Mouse (Mus musculus) lung, adult 2 months (tissue): ENCODE measurements around the gene Ankmy2. TPM values are rescaled to one million over a fixed set of nuclear protein-coding genes. Genes with fewer than 3 reads are reported as not detected.

Experiments
- DNase-seq: peaks from one replicate; pipeline ENCODE4 v3.0.0; 2022
- H3K4me1 ChIP-seq: fragments of 200-500 bp; 2 replicates; pipeline ENCODE4 v1.6.1; 2011; ENCODE audit warnings: low read length; ENCODE audit not compliant: control insufficient read depth, insufficient read depth
- H3K4me3 ChIP-seq: fragments of 200-500 bp; replicated peaks from 2 replicates; pipeline ENCODE3; 2011; ENCODE audit warnings: low read depth, mild to moderate bottlenecking, control low read depth, low read length; ENCODE audit errors: extremely low read depth
- CTCF ChIP-seq: fragments of 200-500 bp; IDR thresholded peaks from 2 replicates; pipeline ENCODE4 v1.5.1; 2011; ENCODE audit warnings: mild to moderate bottlenecking, low read length, control low read depth; ENCODE audit not compliant: insufficient read depth
- POLR2A ChIP-seq: fragments of 200-500 bp; IDR thresholded peaks from 2 replicates; pipeline ENCODE4 v1.6.1; 2011; ENCODE audit warnings: low read depth, mild to moderate bottlenecking, control low read depth, low read length, borderline replicate concordance; ENCODE audit errors: extremely low read depth
- WGBS: fragments of 180-500 bp; shearing (Covaris S2); methylation state at CpG from one replicate; pipeline ENCODE4 v1.1.7; 2018; 5-methylcytosine and 5-hydroxymethylcytosine counted together
- polyA plus RNA-seq: library from polyadenylated mRNA; depleted of rRNA; stranded (reverse); fragments of >200 nt; gene quantifications from 2 replicates; pipeline ENCODE4 v1.2.3, GENCODE M21; 2012; rRNA removed

Ankmy2 gene
- 6.0 and 9.3 TPM in 2 replicates for polyA plus RNA-seq

GRCm38 (mm10) chr12:36156637-36157303 lies at the start of gene Ankmy2:
TSS of gene Ankmy2 (plus strand) at chr12:36157114.
- TF ChIP-seq CTCF, result no peak
- peak; percentile 79; the same call in 1 of the 2 replicates for TF ChIP-seq POLR2A
- Histone ChIP-seq H3K4me3 (peak within 1 kb of the TSS; percentile 98), H3K4me1 (peaks cover 12% of the 10 kb centered on the region)
- WGBS, result under 1% methylated on average over 42 of the region's 42 CpGs
- DNase-seq, result peak; percentile 89

- 87% methylated on average over 5 of the region's 5 CpGs for WGBS
- H3K4me3 ChIP-seq, result no peak overlapping the region
- H3K4me1 ChIP-seq, result no peaks in the 10 kb centered on the region
- DNase-seq, result no peak
- no peak for TF ChIP-seq POLR2A
- TF ChIP-seq CTCF, result no peak
Measured at GRCm38 (mm10) chr12:36108442-36108841, 48.5 kb upstream of the Ankmy2 start.

- WGBS, result 91% methylated on average over 5 of the region's 5 CpGs
- Histone ChIP-seq H3K4me1 (no peaks in the 10 kb centered on the region), H3K4me3 (no peak overlapping the region)
- DNase-seq, result no peak
- TF ChIP-seq POLR2A, result no peak
Measured at GRCm38 (mm10) chr12:36110457-36110856, 46.5 kb upstream of the Ankmy2 start.

GRCm38 (mm10) chr12:36111110-36111509 lies 45.8 kb upstream of the Ankmy2 start:
- TF ChIP-seq CTCF (no peak), POLR2A (no peak)
- Histone ChIP-seq H3K4me1 (no peaks in the 10 kb centered on the region), H3K4me3 (no peak overlapping the region)
- no peak for DNase-seq
- 89% methylated on average over 5 of the region's 5 CpGs for WGBS

- H3K4me3 ChIP-seq, result no peak overlapping the region
- no peaks in the 10 kb centered on the region for H3K4me1 ChIP-seq
- no peak for TF ChIP-seq POLR2A
- no peak for TF ChIP-seq CTCF
- 84% methylated on average over 3 of the region's 3 CpGs for WGBS
- DNase-seq, result no peak
Measured at GRCm38 (mm10) chr12:36112081-36112480, 44.8 kb upstream of the Ankmy2 start.

GRCm38 (mm10) chr12:36117161-36117560 lies 39.8 kb upstream of the Ankmy2 start:
- TF ChIP-seq CTCF (no peak), POLR2A (no peak)

GRCm38 (mm10) chr12:36119244-36119643 lies 37.7 kb upstream of the Ankmy2 start:
- 87% methylated on average over 3 of the region's 3 CpGs for WGBS
- DNase-seq, result no peak
- no peak overlapping the region for H3K4me3 ChIP-seq
- H3K4me1 ChIP-seq, result no peaks in the 10 kb centered on the region
- TF ChIP-seq CTCF, result no peak
- TF ChIP-seq POLR2A, result no peak

More at GRCm38 (mm10) chr12:36117161-36117560, 39.8 kb upstream of the Ankmy2 start:
- no peaks in the 10 kb centered on the region for H3K4me1 ChIP-seq
- DNase-seq, result no peak
- no peak overlapping the region for H3K4me3 ChIP-seq
- 87% methylated on average over 6 of the region's 6 CpGs for WGBS

GRCm38 (mm10) chr12:36126049-36126448 lies 30.9 kb upstream of the Ankmy2 start:
- no peak for TF ChIP-seq POLR2A
- TF ChIP-seq CTCF, result no peak
- 96% methylated on average over 5 of the region's 5 CpGs for WGBS
- DNase-seq, result no peak
- H3K4me1 ChIP-seq, result no peaks in the 10 kb centered on the region
- no peak overlapping the region for H3K4me3 ChIP-seq

- TF ChIP-seq CTCF (no peak), POLR2A (no peak)
- WGBS, result 94% methylated on average over 5 of the region's 5 CpGs
- no peak for DNase-seq
- no peak overlapping the region for H3K4me3 ChIP-seq
- no peaks in the 10 kb centered on the region for H3K4me1 ChIP-seq
Measured at GRCm38 (mm10) chr12:36129826-36130225, 27.1 kb upstream of the Ankmy2 start.

- no peaks in the 10 kb centered on the region for H3K4me1 ChIP-seq
- no peak for TF ChIP-seq CTCF
- no peak for TF ChIP-seq POLR2A
- H3K4me3 ChIP-seq, result no peak overlapping the region
- DNase-seq, result no peak
- 93% methylated on average over 2 of the region's 2 CpGs for WGBS
Measured at GRCm38 (mm10) chr12:36132254-36132653, 24.7 kb upstream of the Ankmy2 start.
